Mouse (Mus musculus) hindbrain, embryonic 10.5 days (tissue): ENCODE measurements around the gene Slc2a5. TPM values are rescaled to one million over a fixed set of nuclear protein-coding genes. Genes with fewer than 3 reads are reported as not detected.

Experiments
- DNase-seq: peaks from one replicate; pipeline ENCODE4 v3.0.0-alpha.2; 2017; ENCODE audit warnings: low spot score
- H3K27ac ChIP-seq: fragments of 300-500 bp; sonication (generic); 2 replicates; pipeline ENCODE4 v1.5.1; 2016; ENCODE audit warnings: mild to moderate bottlenecking, moderate library complexity
- H3K27me3 ChIP-seq: fragments of 300-500 bp; sonication (generic); 2 replicates; pipeline ENCODE4 v1.6.1; 2016; ENCODE audit warnings: mild to moderate bottlenecking; ENCODE audit not compliant: poor library complexity, insufficient read depth, severe bottlenecking
- H3K36me3 ChIP-seq: fragments of 300-500 bp; sonication (generic); 2 replicates; pipeline ENCODE4 v1.6.1; 2016; ENCODE audit warnings: mild to moderate bottlenecking, moderate library complexity
- H3K4me1 ChIP-seq: fragments of 300-500 bp; sonication (generic); replicated peaks from 2 replicates; pipeline ENCODE4 v1.6.1; 2016; ENCODE audit warnings: mild to moderate bottlenecking
- H3K4me3 ChIP-seq: fragments of 300-500 bp; sonication (generic); 2 replicates; pipeline ENCODE4 v1.5.1; 2016; ENCODE audit warnings: mild to moderate bottlenecking, moderate library complexity
- H3K9me3 ChIP-seq: fragments of 300-500 bp; sonication (generic); 2 replicates; pipeline ENCODE4 v1.6.1; 2016; ENCODE audit warnings: mild to moderate bottlenecking, moderate library complexity
- WGBS: fragments of 180-500 bp; shearing (Covaris S2); methylation state at CpG from one replicate; pipeline ENCODE4 v1.1.7; 2016; 5-methylcytosine and 5-hydroxymethylcytosine counted together
- polyA plus RNA-seq: library from polyadenylated mRNA; unstranded; fragments of >200 nt; fragmentation: Nextera tagmentation; extraction: Ambion mirVana; gene quantifications from 2 replicates; pipeline ENCODE4 v1.2.1, GENCODE M21; 2016

The Slc2a5 gene
- 1.1 and 2.0 TPM in 2 replicates for polyA plus RNA-seq

- H3K9me3 ChIP-seq = no peaks in the 10 kb centered on the region
- peak within 1 kb of the TSS; percentile 34 for H3K4me3 ChIP-seq
- peak within 1 kb of the TSS; percentile 37; the same call in 1 of the 2 replicates for H3K27ac ChIP-seq
- H3K36me3 ChIP-seq = no peaks in the 10 kb centered on the region
- H3K4me1 ChIP-seq = peaks cover 26% of the 10 kb centered on the region
- 4% methylated on average over 15 of the region's 15 CpGs for WGBS
- H3K27me3 ChIP-seq = no peaks in the 10 kb centered on the region
- DNase-seq = peak; percentile 58
Observed at GRCm38 (mm10) chr4:150119055-150119454, at the start of gene Slc2a5. Slc2a5 (plus strand) TSS chr4:150119283.

- 0 out of 2 replicates have a peak, but pooled peaks cover 5% of the 10 kb centered on the region for H3K27me3 ChIP-seq
- H3K4me1 ChIP-seq = peaks cover 16% of the 10 kb centered on the region
- H3K9me3 ChIP-seq = no peaks in the 10 kb centered on the region
- no peaks in the 10 kb centered on the region for H3K36me3 ChIP-seq
- WGBS = 45% methylated on average over 8 of the region's 8 CpGs
- 0 out of 2 replicates have a peak overlapping the region, but pooled peaks have one; percentile 1 for H3K27ac ChIP-seq
- no peak overlapping the region for H3K4me3 ChIP-seq
- DNase-seq = no peak
Observed at GRCm38 (mm10) chr4:150070136-150070535, 48.9 kb upstream of the Slc2a5 start.

GRCm38 (mm10) chr4:150072416-150073101 lies 46.5 kb upstream of the Slc2a5 start:
- Histone ChIP-seq H3K9me3 (no peaks in the 10 kb centered on the region), H3K4me1 (peaks cover 17% of the 10 kb centered on the region), H3K27me3 (0 out of 2 replicates have a peak, but pooled peaks cover 5% of the 10 kb centered on the region), H3K27ac (no peak overlapping the region), H3K4me3 (no peak overlapping the region), H3K36me3 (no peaks in the 10 kb centered on the region)
- WGBS = 60% methylated on average over 15 of the region's 15 CpGs
- DNase-seq = no peak

- H3K27ac ChIP-seq = no peak overlapping the region
- DNase-seq = peak; percentile 52
- no peaks in the 10 kb centered on the region for H3K36me3 ChIP-seq
- 14% methylated on average over 8 of the region's 8 CpGs for WGBS
- H3K27me3 ChIP-seq = 0 out of 2 replicates have a peak, but pooled peaks cover 3% of the 10 kb centered on the region
- peaks cover 14% of the 10 kb centered on the region for H3K4me1 ChIP-seq
- H3K9me3 ChIP-seq = no peaks in the 10 kb centered on the region
- no peak overlapping the region for H3K4me3 ChIP-seq
Observed at GRCm38 (mm10) chr4:150073102-150073473, 46.0 kb upstream of the Slc2a5 start.

GRCm38 (mm10) chr4:150075350-150075749 lies 43.7 kb upstream of the Slc2a5 start:
- H3K27me3 ChIP-seq = no peaks in the 10 kb centered on the region
- H3K4me1 ChIP-seq = peaks cover 4% of the 10 kb centered on the region
- DNase-seq = no peak
- 90% methylated on average over 7 of the region's 7 CpGs for WGBS
- no peaks in the 10 kb centered on the region for H3K36me3 ChIP-seq
- H3K9me3 ChIP-seq = no peaks in the 10 kb centered on the region
- no peak overlapping the region for H3K27ac ChIP-seq
- no peak overlapping the region for H3K4me3 ChIP-seq

- Histone ChIP-seq H3K27ac (no peak overlapping the region), H3K4me1 (peaks cover 4% of the 10 kb centered on the region), H3K27me3 (no peaks in the 10 kb centered on the region), H3K4me3 (no peak overlapping the region), H3K36me3 (no peaks in the 10 kb centered on the region), H3K9me3 (no peaks in the 10 kb centered on the region)
- no peak for DNase-seq
- 44% methylated on average over 18 of the region's 18 CpGs for WGBS
Observed at GRCm38 (mm10) chr4:150076147-150076546, 42.9 kb upstream of the Slc2a5 start.

GRCm38 (mm10) chr4:150078646-150079045 lies 40.4 kb upstream of the Slc2a5 start:
- no peaks in the 10 kb centered on the region for H3K9me3 ChIP-seq
- no peaks in the 10 kb centered on the region for H3K27me3 ChIP-seq
- no peak overlapping the region for H3K4me3 ChIP-seq
- 63% methylated on average over 2 of the region's 2 CpGs for WGBS
- no peaks in the 10 kb centered on the region for H3K36me3 ChIP-seq
- peaks cover 4% of the 10 kb centered on the region for H3K4me1 ChIP-seq
- no peak overlapping the region for H3K27ac ChIP-seq
- no peak for DNase-seq

GRCm38 (mm10) chr4:150079244-150079643 lies 39.8 kb upstream of the Slc2a5 start:
- H3K4me3 ChIP-seq = no peak overlapping the region
- H3K4me1 ChIP-seq = peaks cover 4% of the 10 kb centered on the region
- no peaks in the 10 kb centered on the region for H3K27me3 ChIP-seq
- WGBS = 78% methylated on average over 7 of the region's 7 CpGs
- DNase-seq = no peak
- H3K36me3 ChIP-seq = no peaks in the 10 kb centered on the region
- H3K27ac ChIP-seq = no peak overlapping the region
- no peaks in the 10 kb centered on the region; the same call in 1 of the 2 replicates for H3K9me3 ChIP-seq

GRCm38 (mm10) chr4:150080330-150080967 lies 38.6 kb upstream of the Slc2a5 start:
- no peak for DNase-seq
- Histone ChIP-seq H3K4me3 (no peak overlapping the region), H3K4me1 (peaks cover 4% of the 10 kb centered on the region), H3K27ac (no peak overlapping the region), H3K9me3 (no peaks in the 10 kb centered on the region; the same call in 1 of the 2 replicates), H3K27me3 (no peaks in the 10 kb centered on the region), H3K36me3 (no peaks in the 10 kb centered on the region)
- 90% methylated on average over 11 of the region's 11 CpGs for WGBS

- Histone ChIP-seq H3K27me3 (peaks cover 31% of the 10 kb centered on the region), H3K9me3 (no peaks in the 10 kb centered on the region; the same call in 1 of the 2 replicates), H3K27ac (no peak overlapping the region), H3K4me3 (no peak overlapping the region), H3K4me1 (peaks cover 21% of the 10 kb centered on the region), H3K36me3 (no peaks in the 10 kb centered on the region)
- no peak for DNase-seq
- 78% methylated on average over 4 of the region's 4 CpGs for WGBS
Observed at GRCm38 (mm10) chr4:150085366-150085765, 33.7 kb upstream of the Slc2a5 start.

GRCm38 (mm10) chr4:150086841-150087160 lies 32.3 kb upstream of the Slc2a5 start:
- Histone ChIP-seq H3K4me1 (peaks cover 21% of the 10 kb centered on the region), H3K9me3 (no peaks in the 10 kb centered on the region; the same call in 1 of the 2 replicates), H3K27ac (peak overlapping the region; percentile 79), H3K27me3 (peaks cover 44% of the 10 kb centered on the region), H3K4me3 (peak overlapping the region; percentile 68), H3K36me3 (no peaks in the 10 kb centered on the region)
- no peak for DNase-seq
- 2% methylated on average over 7 of the region's 7 CpGs for WGBS

GRCm38 (mm10) chr4:150087161-150087889 lies 31.8 kb upstream of the Slc2a5 start, which contains the start of gene Gpr157:
Gpr157 (plus strand) TSS chr4:150087365.
- Histone ChIP-seq H3K27ac (peak within 1 kb of the TSS; percentile 79), H3K4me1 (peaks cover 21% of the 10 kb centered on the region), H3K36me3 (no peaks in the 10 kb centered on the region), H3K4me3 (peak within 1 kb of the TSS; percentile 68), H3K27me3 (peaks cover 49% of the 10 kb centered on the region), H3K9me3 (no peaks in the 10 kb centered on the region; the same call in 1 of the 2 replicates)
- peak; percentile 95 for DNase-seq
- under 1% methylated on average over 56 of the region's 56 CpGs for WGBS
